Mouse (Mus musculus): ENCODE measurements around the gene Rbpjl.

The Rbpjl gene

GRCm38 (mm10) chr2:164393126-164393525 lies 9.8 kb upstream of the Rbpjl start:
- no peak for DNase-seq (ENCODE audit: low spot score)

- no peak for DNase-seq (ENCODE audit: low spot score)
Observed at GRCm38 (mm10) chr2:164396076-164396475, 6.9 kb upstream of the Rbpjl start.

- DNase-seq (ENCODE audit: low spot score): no peak
Observed at GRCm38 (mm10) chr2:164396911-164397310, 6.0 kb upstream of the Rbpjl start.

GRCm38 (mm10) chr2:164403396-164404081 lies 598 bp downstream of the Rbpjl start:
- no peak for DNase-seq (ENCODE audit: low spot score)

- no peak for DNase-seq (ENCODE audit: low spot score)
Observed at GRCm38 (mm10) chr2:164404082-164404990, 1.4 kb downstream of the Rbpjl start.

- DNase-seq (ENCODE audit: low spot score): no peak
Observed at GRCm38 (mm10) chr2:164405060-164405459, 2.1 kb downstream of the Rbpjl start, which contains the start of gene Matn4. Gene Matn4 (minus strand): TSS chr2:164405160.

GRCm38 (mm10) chr2:164405519-164405918 lies 2.6 kb downstream of the Rbpjl start:
- DNase-seq (ENCODE audit: low spot score): no peak

- no peak for DNase-seq (ENCODE audit: low spot score)
Observed at GRCm38 (mm10) chr2:164407708-164408107, 4.8 kb downstream of the Rbpjl start.

GRCm38 (mm10) chr2:164414167-164414566 lies 11.2 kb downstream of the Rbpjl start:
- no peak for DNase-seq (ENCODE audit: low spot score)

GRCm38 (mm10) chr2:164414581-164414980 lies 11.6 kb downstream of the Rbpjl start:
- no peak for DNase-seq (ENCODE audit: low spot score)

GRCm38 (mm10) chr2:164417198-164417597 lies 14.3 kb downstream of the Rbpjl start:
- DNase-seq (ENCODE audit: low spot score): no peak

- no peak for DNase-seq (ENCODE audit: low spot score)
Observed at GRCm38 (mm10) chr2:164418308-164418875, 15.5 kb downstream of the Rbpjl start.

GRCm38 (mm10) chr2:164419489-164419888 lies 16.5 kb downstream of the Rbpjl start:
- DNase-seq (ENCODE audit: low spot score): no peak

- no peak for DNase-seq (ENCODE audit: low spot score)
Observed at GRCm38 (mm10) chr2:164421306-164421705, 18.4 kb downstream of the Rbpjl start.

- no peak for DNase-seq (ENCODE audit: low spot score)
Observed at GRCm38 (mm10) chr2:164421979-164422378, 19.0 kb downstream of the Rbpjl start.

GRCm38 (mm10) chr2:164422675-164423393 lies 19.9 kb downstream of the Rbpjl start:
- no peak for DNase-seq (ENCODE audit: low spot score)

- DNase-seq (ENCODE audit: low spot score): no peak
Observed at GRCm38 (mm10) chr2:164423464-164423863, 20.5 kb downstream of the Rbpjl start.

- DNase-seq (ENCODE audit: low spot score): no peak
Observed at GRCm38 (mm10) chr2:164424406-164424805, 21.5 kb downstream of the Rbpjl start.

- DNase-seq (ENCODE audit: low spot score): no peak
Observed at GRCm38 (mm10) chr2:164425401-164425800, 22.5 kb downstream of the Rbpjl start.

- DNase-seq (ENCODE audit: low spot score): no peak
Observed at GRCm38 (mm10) chr2:164426121-164426520, 23.2 kb downstream of the Rbpjl start.

GRCm38 (mm10) chr2:164426952-164427351 lies 24.0 kb downstream of the Rbpjl start:
- no peak for DNase-seq (ENCODE audit: low spot score)

- DNase-seq (ENCODE audit: low spot score): no peak
Observed at GRCm38 (mm10) chr2:164428451-164428850, 25.5 kb downstream of the Rbpjl start.

Data from yolk sac, embryonic 10.5 days (tissue).